Mouse (Mus musculus) heart, embryonic 11.5 days (tissue): ENCODE results near the gene Dlg2. TPM values are rescaled to one million over a fixed set of nuclear protein-coding genes. Genes with fewer than 3 reads are reported as not detected.

Experiments
- ATAC-seq: fragments of 200-750 bp; cut with Nextera tagmentation; replicated peaks from 2 replicates; pipeline ENCODE4 v1.8.0; 2017; ENCODE audit warnings: moderate library complexity; ENCODE audit not compliant: insufficient number of reproducible peaks, low FRiP score, low TSS enrichment
- H3K27ac ChIP-seq: fragments of 300-500 bp; sonication (generic); 2 replicates; pipeline ENCODE4 v1.5.1; 2014; ENCODE audit warnings: mild to moderate bottlenecking, low read depth, low read length
- H3K27me3 ChIP-seq: fragments of 300-500 bp; sonication (generic); 2 replicates; pipeline ENCODE4 v1.6.1; 2014; ENCODE audit warnings: mild to moderate bottlenecking, low read length, mixed read lengths; ENCODE audit not compliant: control insufficient read depth, insufficient read depth
- H3K36me3 ChIP-seq: fragments of 300-500 bp; sonication (generic); 2 replicates; pipeline ENCODE4 v1.6.1; 2014; ENCODE audit warnings: mild to moderate bottlenecking, low read length, moderate library complexity, mixed read lengths; ENCODE audit not compliant: control insufficient read depth, insufficient read depth
- H3K4me1 ChIP-seq: fragments of 300-500 bp; sonication (generic); 2 replicates; pipeline ENCODE4 v1.6.1; 2014; ENCODE audit warnings: low read length; ENCODE audit not compliant: control insufficient read depth, insufficient read depth
- H3K4me2 ChIP-seq: fragments of 300-500 bp; sonication (generic); 2 replicates; pipeline ENCODE4 v1.6.1; 2014; ENCODE audit warnings: mild to moderate bottlenecking, moderate library complexity
- H3K4me3 ChIP-seq: fragments of 300-500 bp; sonication (generic); 2 replicates; pipeline ENCODE4 v1.5.1; 2014; ENCODE audit warnings: low read depth, low read length
- H3K9ac ChIP-seq: fragments of 300-500 bp; sonication (generic); 2 replicates; pipeline ENCODE4 v1.6.1; 2014; ENCODE audit warnings: mild to moderate bottlenecking, low read depth, low read length, moderate library complexity
- H3K9me3 ChIP-seq: fragments of 300-500 bp; sonication (generic); replicated peaks from 2 replicates; pipeline ENCODE4 v1.6.1; 2016; ENCODE audit warnings: low read length; ENCODE audit not compliant: control insufficient read depth
- WGBS: fragments of 180-500 bp; shearing (Covaris S2); extraction: QIAGEN DNeasy Blood & Tissue Kit; methylation state at CpG from one replicate; pipeline ENCODE4 v1.1.7; 2014; ENCODE audit not compliant: insufficient replicate concordance; 5-methylcytosine and 5-hydroxymethylcytosine counted together
- polyA plus RNA-seq: library from polyadenylated mRNA; unstranded; fragments of >200 nt; fragmentation: Nextera tagmentation; extraction: Ambion mirVana; gene quantifications from 2 replicates; pipeline ENCODE4 v1.2.1, GENCODE M21; 2014

Dlg2 gene
- polyA plus RNA-seq, 1 experiment from 2014 or later = 8.5 TPM

DNA sequence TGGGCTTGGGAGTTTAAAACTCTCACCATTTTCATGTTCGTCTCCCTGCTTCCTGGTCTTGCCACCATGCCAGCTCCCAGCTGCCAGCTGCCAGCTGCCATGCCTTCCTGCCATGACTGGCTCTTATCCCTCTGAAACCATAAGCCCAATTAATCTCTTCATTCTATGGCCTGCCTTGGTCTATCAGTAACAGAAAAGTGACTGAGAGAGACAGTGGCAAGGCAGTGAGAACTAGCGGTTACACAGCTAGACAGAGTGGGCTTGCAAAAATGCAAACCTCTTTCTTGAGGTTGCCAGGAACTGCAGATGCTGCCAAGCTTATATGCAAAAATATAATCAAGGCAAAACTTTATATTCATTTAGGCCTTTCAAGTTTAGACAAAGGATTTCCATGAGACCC is 1183.0 kb downstream of the Dlg2 start:
- Histone ChIP-seq H3K4me2 (no peak overlapping the region), H3K4me3 (no peak overlapping the region), H3K4me1 (no peaks in the 10 kb centered on the region), H3K9me3 (no peaks in the 10 kb centered on the region), H3K36me3 (no peaks in the 10 kb centered on the region), H3K27me3 (no peaks in the 10 kb centered on the region), H3K27ac (no peak overlapping the region), H3K9ac (no peak overlapping the region)
- no peak for ATAC-seq
- 71% methylated on average over 2 of the region's 2 CpGs for WGBS

DNA sequence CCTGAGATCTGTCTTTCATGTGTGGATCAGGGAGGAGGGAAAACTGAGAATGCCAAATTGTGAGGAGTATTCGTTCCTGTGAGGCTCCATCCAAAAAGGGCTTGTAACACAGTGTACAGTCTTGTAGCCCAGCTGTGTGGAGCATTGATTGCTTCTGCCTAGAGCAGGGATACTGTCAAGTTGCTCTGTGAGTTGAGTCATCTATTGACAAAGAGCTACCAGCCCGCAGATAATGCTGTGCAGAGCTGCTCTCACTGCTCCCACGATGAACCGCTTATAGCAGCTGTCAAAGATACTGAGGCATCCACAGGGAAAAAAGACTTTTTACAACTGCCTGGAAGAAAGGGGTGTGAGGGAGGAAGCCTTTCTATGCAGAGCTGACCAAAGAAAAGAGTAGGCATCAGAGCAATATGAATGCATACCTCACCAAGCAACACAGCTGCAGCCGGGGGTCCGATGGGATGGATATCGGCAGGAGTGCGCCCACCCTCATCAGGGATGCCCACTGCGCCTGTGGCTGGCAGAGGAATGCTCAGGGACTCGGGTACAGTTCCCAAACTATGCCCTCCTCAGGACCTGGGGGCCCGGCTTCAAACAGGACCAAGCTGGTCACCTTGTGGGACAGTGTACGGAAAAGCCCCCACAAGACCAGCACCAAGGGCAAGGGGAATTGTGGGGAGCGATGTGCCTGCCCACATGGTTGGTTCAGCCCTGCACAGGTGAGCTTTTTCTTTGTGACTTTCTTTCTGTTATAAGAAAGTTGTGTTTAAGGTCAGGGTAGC is 1196.0 kb downstream of the Dlg2 start:
- Histone ChIP-seq H3K4me2 (no peak overlapping the region), H3K9ac (no peak overlapping the region), H3K4me1 (no peaks in the 10 kb centered on the region), H3K36me3 (no peaks in the 10 kb centered on the region), H3K27ac (no peak overlapping the region), H3K4me3 (no peak overlapping the region), H3K9me3 (no peaks in the 10 kb centered on the region), H3K27me3 (no peaks in the 10 kb centered on the region)
- WGBS = 66% methylated on average over 13 of the region's 13 CpGs
- no peak for ATAC-seq

DNA sequence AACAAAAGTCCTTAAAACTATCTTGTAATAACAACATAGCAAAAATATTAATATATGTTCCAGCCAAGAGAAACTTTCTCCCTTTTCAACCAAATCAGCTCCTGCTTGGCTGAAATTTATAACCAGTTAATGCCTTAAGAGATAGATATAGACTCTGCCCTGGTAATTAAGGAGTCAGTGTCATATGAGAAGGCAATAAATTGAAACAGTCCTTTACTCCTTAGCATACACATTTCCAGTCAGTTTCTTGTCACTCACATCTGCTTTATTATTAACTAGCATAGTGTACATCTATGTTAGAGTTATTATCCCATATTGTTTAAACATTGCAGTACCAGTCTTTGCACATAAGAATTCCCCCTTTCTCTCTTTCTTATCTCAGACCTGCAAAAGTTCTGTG is 1197.9 kb downstream of the Dlg2 start:
- H3K9me3 ChIP-seq = no peaks in the 10 kb centered on the region
- no peaks in the 10 kb centered on the region for H3K4me1 ChIP-seq
- ATAC-seq = no peak
- no peak overlapping the region for H3K9ac ChIP-seq
- no peak overlapping the region for H3K4me2 ChIP-seq
- H3K36me3 ChIP-seq = no peaks in the 10 kb centered on the region
- H3K4me3 ChIP-seq = no peak overlapping the region
- H3K27ac ChIP-seq = no peak overlapping the region
- H3K27me3 ChIP-seq = no peaks in the 10 kb centered on the region

- H3K9ac ChIP-seq = no peak overlapping the region
These were observed 1201.5 kb downstream of the Dlg2 start for GRCm38 (mm10) chr7:91677934-91678333.

GRCm38 (mm10) chr7:91687930-91688329 is 1211.5 kb downstream of the Dlg2 start:
- H3K36me3 ChIP-seq = no peaks in the 10 kb centered on the region
- ATAC-seq = no peak
- no peak overlapping the region for H3K4me3 ChIP-seq
- no peaks in the 10 kb centered on the region for H3K9me3 ChIP-seq
- H3K27me3 ChIP-seq = no peaks in the 10 kb centered on the region
- no peaks in the 10 kb centered on the region for H3K4me1 ChIP-seq
- H3K9ac ChIP-seq = no peak overlapping the region
- H3K27ac ChIP-seq = no peak overlapping the region
- no peak overlapping the region for H3K4me2 ChIP-seq

More at GRCm38 (mm10) chr7:91677934-91678333, 1201.5 kb downstream of the Dlg2 start:
- ATAC-seq = no peak
- WGBS = 63% methylated on average over 2 of the region's 2 CpGs
- no peaks in the 10 kb centered on the region for H3K27me3 ChIP-seq
- no peaks in the 10 kb centered on the region for H3K36me3 ChIP-seq
- no peak overlapping the region for H3K4me3 ChIP-seq
- H3K4me1 ChIP-seq = no peaks in the 10 kb centered on the region
- no peak overlapping the region for H3K4me2 ChIP-seq
- no peak overlapping the region for H3K27ac ChIP-seq
- H3K9me3 ChIP-seq = no peaks in the 10 kb centered on the region

DNA sequence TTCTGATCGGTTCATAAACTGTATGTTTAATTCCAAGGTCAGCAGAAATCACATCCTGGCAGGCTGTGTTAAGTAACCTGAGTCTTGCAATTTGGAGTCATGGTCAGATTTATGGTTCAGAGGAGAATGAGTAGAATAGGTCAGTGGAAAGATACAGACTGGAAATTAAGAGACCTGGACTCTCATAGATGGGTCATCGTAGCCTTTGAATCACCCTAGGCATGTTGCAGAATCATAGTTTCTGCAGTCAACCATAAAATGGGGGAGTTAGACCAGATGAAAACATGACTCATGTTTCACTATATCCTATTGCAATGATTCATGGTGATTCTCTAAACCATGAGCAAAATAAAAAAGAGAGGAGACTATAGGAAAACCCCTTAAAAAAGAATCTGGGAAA is 1213.4 kb downstream of the Dlg2 start:
- no peaks in the 10 kb centered on the region for H3K36me3 ChIP-seq
- H3K4me2 ChIP-seq = no peak overlapping the region
- H3K4me1 ChIP-seq = no peaks in the 10 kb centered on the region
- H3K27me3 ChIP-seq = no peaks in the 10 kb centered on the region
- H3K9ac ChIP-seq = no peak overlapping the region
- 77% methylated on average over 2 of the region's 2 CpGs for WGBS
- no peak overlapping the region for H3K27ac ChIP-seq
- ATAC-seq = no peak
- no peaks in the 10 kb centered on the region for H3K9me3 ChIP-seq
- no peak overlapping the region for H3K4me3 ChIP-seq

- Histone ChIP-seq H3K4me1 (no peaks in the 10 kb centered on the region), H3K36me3 (no peaks in the 10 kb centered on the region)
- ATAC-seq = no peak
These were observed 1233.4 kb downstream of the Dlg2 start for GRCm38 (mm10) chr7:91709853-91710252.

DNA sequence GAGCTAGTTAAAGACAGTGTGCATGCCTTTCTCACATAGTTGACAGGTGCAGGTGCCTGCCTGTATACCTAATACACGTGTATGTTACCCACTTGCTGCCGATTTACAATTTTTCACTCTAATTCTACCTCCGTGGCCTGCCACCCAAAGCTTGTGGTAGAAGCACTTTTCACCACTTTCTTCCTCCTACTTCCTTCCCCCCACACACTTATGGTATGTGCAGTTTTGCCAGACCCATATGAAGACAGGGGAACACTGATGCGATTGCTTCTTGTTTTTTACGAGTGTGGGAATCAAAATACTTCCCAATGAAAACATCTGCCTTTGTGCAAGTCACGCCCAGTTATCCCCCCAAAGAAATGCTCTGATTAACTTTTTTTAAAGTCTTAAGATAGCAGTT is 1234.7 kb downstream of the Dlg2 start:
- H3K9ac ChIP-seq = no peak overlapping the region
- H3K27me3 ChIP-seq = no peaks in the 10 kb centered on the region
- H3K4me2 ChIP-seq = no peak overlapping the region
- WGBS = 72% methylated on average over 6 of the region's 6 CpGs
- no peaks in the 10 kb centered on the region for H3K36me3 ChIP-seq
- no peak overlapping the region for H3K27ac ChIP-seq
- H3K4me1 ChIP-seq = no peaks in the 10 kb centered on the region
- no peaks in the 10 kb centered on the region for H3K9me3 ChIP-seq
- H3K4me3 ChIP-seq = no peak overlapping the region
- ATAC-seq = no peak

More at GRCm38 (mm10) chr7:91709853-91710252, 1233.4 kb downstream of the Dlg2 start:
- Histone ChIP-seq H3K4me2 (no peak overlapping the region), H3K4me3 (no peak overlapping the region), H3K9me3 (no peaks in the 10 kb centered on the region), H3K27ac (no peak overlapping the region), H3K27me3 (no peaks in the 10 kb centered on the region), H3K9ac (no peak overlapping the region)
- WGBS = 78% methylated on average over 5 of the region's 5 CpGs

DNA sequence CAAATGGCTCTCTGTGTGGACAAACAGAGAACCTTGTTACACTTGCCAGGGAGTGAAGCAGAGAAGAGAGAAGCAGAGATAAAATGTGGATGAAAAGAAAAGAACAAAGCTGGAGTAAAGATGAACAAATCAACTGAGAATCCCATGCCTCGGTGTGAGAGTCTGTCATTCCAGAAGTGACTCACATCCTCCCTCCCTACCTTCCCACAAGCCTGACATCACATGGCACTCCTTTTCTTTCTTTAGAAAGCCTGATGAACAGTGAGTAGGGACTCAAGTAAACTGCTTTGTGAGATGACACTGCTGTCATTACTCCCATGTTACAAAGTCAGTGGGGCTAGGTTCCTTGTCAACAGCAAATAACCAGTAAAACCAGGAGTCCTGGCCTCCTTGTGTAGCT is 1239.3 kb downstream of the Dlg2 start:
- Histone ChIP-seq H3K36me3 (no peaks in the 10 kb centered on the region), H3K4me1 (no peaks in the 10 kb centered on the region), H3K4me3 (no peak overlapping the region), H3K27ac (no peak overlapping the region), H3K4me2 (no peak overlapping the region), H3K9me3 (no peaks in the 10 kb centered on the region), H3K9ac (no peak overlapping the region), H3K27me3 (no peaks in the 10 kb centered on the region)
- no peak for ATAC-seq
- 57% methylated on average over 1 of the region's 1 CpGs for WGBS
